Mouse (Mus musculus) heart, embryonic 12.5 days (tissue): Measurements from ENCODE around the gene Tm9sf2. TPM values are rescaled to one million over a fixed set of nuclear protein-coding genes. Genes with fewer than 3 reads are reported as not detected.

ENCODE experiments used
- ATAC-seq: fragments of 200-750 bp; cut with Nextera tagmentation; 2 replicates; pipeline ENCODE4 v1.8.0; 2017; ENCODE audit warnings: moderate TSS enrichment, moderate library complexity; ENCODE audit not compliant: insufficient number of reproducible peaks, low FRiP score
- H3K27ac ChIP-seq: fragments of 300-500 bp; sonication (generic); 2 replicates; pipeline ENCODE4 v1.5.1; 2016; ENCODE audit warnings: mild to moderate bottlenecking, moderate library complexity; ENCODE audit not compliant: poor library complexity, severe bottlenecking
- H3K27me3 ChIP-seq: fragments of 300-500 bp; sonication (generic); replicated peaks from 2 replicates; pipeline ENCODE4 v1.6.1; 2016; ENCODE audit warnings: mild to moderate bottlenecking, moderate library complexity
- H3K36me3 ChIP-seq: fragments of 300-500 bp; sonication (generic); 2 replicates; pipeline ENCODE4 v1.6.1; 2016; ENCODE audit warnings: mild to moderate bottlenecking, moderate library complexity
- H3K4me1 ChIP-seq: fragments of 300-500 bp; sonication (generic); replicated peaks from 2 replicates; pipeline ENCODE4 v1.6.1; 2016; ENCODE audit warnings: mild to moderate bottlenecking
- H3K4me2 ChIP-seq: fragments of 300-500 bp; sonication (generic); 2 replicates; pipeline ENCODE4 v1.6.1; 2016; ENCODE audit warnings: mild to moderate bottlenecking, moderate library complexity
- H3K4me3 ChIP-seq: fragments of 300-500 bp; sonication (generic); 2 replicates; pipeline ENCODE4 v1.5.1; 2016; ENCODE audit warnings: mild to moderate bottlenecking
- H3K9ac ChIP-seq: fragments of 300-500 bp; sonication (generic); 2 replicates; pipeline ENCODE4 v1.6.1; 2016; ENCODE audit warnings: mild to moderate bottlenecking, moderate library complexity
- H3K9me3 ChIP-seq: fragments of 300-500 bp; sonication (generic); replicated peaks from 2 replicates; pipeline ENCODE4 v1.6.1; 2016; ENCODE audit warnings: mild to moderate bottlenecking, moderate library complexity
- WGBS: fragments of 180-500 bp; shearing (Covaris S2); methylation state at CpG from one replicate; pipeline ENCODE4 v1.1.7; 2016; 5-methylcytosine and 5-hydroxymethylcytosine counted together
- polyA plus RNA-seq: library from polyadenylated mRNA; unstranded; fragments of >200 nt; fragmentation: Nextera tagmentation; extraction: Ambion mirVana; gene quantifications from 2 replicates; pipeline ENCODE4 v1.2.1, GENCODE M21; 2016

The Tm9sf2 gene
- polyA plus RNA-seq, 1 experiment from 2014 or later = 144 TPM

- 73% methylated on average over 7 of the region's 7 CpGs for WGBS
- H3K4me1 ChIP-seq = peaks cover 6% of the 10 kb centered on the region
- H3K27me3 ChIP-seq = no peaks in the 10 kb centered on the region
- no peak for ATAC-seq
- no peak overlapping the region for H3K4me3 ChIP-seq
- no peaks in the 10 kb centered on the region for H3K9me3 ChIP-seq
- H3K27ac ChIP-seq = no peak overlapping the region
- peaks cover 41% of the 10 kb centered on the region for H3K36me3 ChIP-seq
- H3K4me2 ChIP-seq = no peak overlapping the region
- H3K9ac ChIP-seq = no peak overlapping the region
These were observed 30.4 kb downstream of the Tm9sf2 start for GRCm38 (mm10) chr14:122137234-122137633.

GRCm38 (mm10) chr14:122140126-122140525, 33.3 kb downstream of the Tm9sf2 start:
- Histone ChIP-seq H3K36me3 (peaks cover 59% of the 10 kb centered on the region), H3K9me3 (no peaks in the 10 kb centered on the region), H3K4me2 (no peak overlapping the region), H3K4me3 (no peak overlapping the region), H3K9ac (no peak overlapping the region), H3K27me3 (no peaks in the 10 kb centered on the region), H3K4me1 (peaks cover 6% of the 10 kb centered on the region), H3K27ac (no peak overlapping the region)
- WGBS = 60% methylated on average over 1 of the region's 1 CpGs
- ATAC-seq = no peak

- H3K27ac ChIP-seq = no peak overlapping the region
- no peak overlapping the region for H3K4me2 ChIP-seq
- H3K27me3 ChIP-seq = no peaks in the 10 kb centered on the region
- 88% methylated on average over 4 of the region's 4 CpGs for WGBS
- H3K9ac ChIP-seq = no peak overlapping the region
- H3K36me3 ChIP-seq = peaks cover 74% of the 10 kb centered on the region
- H3K4me3 ChIP-seq = no peak overlapping the region
- H3K4me1 ChIP-seq = no peaks in the 10 kb centered on the region
- ATAC-seq = no peak
- no peaks in the 10 kb centered on the region for H3K9me3 ChIP-seq
These were observed 36.9 kb downstream of the Tm9sf2 start for GRCm38 (mm10) chr14:122143585-122144269.

GRCm38 (mm10) chr14:122145374-122145773, 38.5 kb downstream of the Tm9sf2 start:
- no peak overlapping the region for H3K4me3 ChIP-seq
- H3K9ac ChIP-seq = no peak overlapping the region
- no peaks in the 10 kb centered on the region for H3K27me3 ChIP-seq
- H3K36me3 ChIP-seq = peaks cover 75% of the 10 kb centered on the region
- no peaks in the 10 kb centered on the region for H3K4me1 ChIP-seq
- no peaks in the 10 kb centered on the region for H3K9me3 ChIP-seq
- H3K27ac ChIP-seq = no peak overlapping the region
- no peak for ATAC-seq
- no peak overlapping the region for H3K4me2 ChIP-seq
- WGBS = 53% methylated on average over 1 of the region's 1 CpGs

GRCm38 (mm10) chr14:122150616-122151015, 43.8 kb downstream of the Tm9sf2 start:
- Histone ChIP-seq H3K4me1 (no peaks in the 10 kb centered on the region), H3K4me2 (no peak overlapping the region), H3K27me3 (no peaks in the 10 kb centered on the region), H3K9me3 (no peaks in the 10 kb centered on the region), H3K27ac (no peak overlapping the region), H3K9ac (no peak overlapping the region), H3K36me3 (peaks cover 72% of the 10 kb centered on the region), H3K4me3 (no peak overlapping the region)
- no peak for ATAC-seq
- 83% methylated on average over 5 of the region's 5 CpGs for WGBS

GRCm38 (mm10) chr14:122157738-122158137, 50.9 kb downstream of the Tm9sf2 start:
- Histone ChIP-seq H3K4me3 (no peak overlapping the region), H3K4me2 (no peak overlapping the region), H3K4me1 (no peaks in the 10 kb centered on the region), H3K27ac (no peak overlapping the region), H3K9me3 (no peaks in the 10 kb centered on the region), H3K36me3 (peaks cover 57% of the 10 kb centered on the region), H3K9ac (no peak overlapping the region), H3K27me3 (no peaks in the 10 kb centered on the region)
- WGBS = 82% methylated on average over 7 of the region's 7 CpGs
- ATAC-seq = no peak

GRCm38 (mm10) chr14:122160916-122161315, 54.1 kb downstream of the Tm9sf2 start:
- no peak overlapping the region for H3K27ac ChIP-seq
- H3K4me3 ChIP-seq = no peak overlapping the region
- H3K27me3 ChIP-seq = no peaks in the 10 kb centered on the region
- no peaks in the 10 kb centered on the region for H3K4me1 ChIP-seq
- 83% methylated on average over 1 of the region's 1 CpGs for WGBS
- peaks cover 41% of the 10 kb centered on the region for H3K36me3 ChIP-seq
- no peak overlapping the region for H3K9ac ChIP-seq
- 0 out of 2 replicates have a peak, but pooled peaks cover 5% of the 10 kb centered on the region for H3K9me3 ChIP-seq
- H3K4me2 ChIP-seq = no peak overlapping the region
- no peak for ATAC-seq

- H3K9ac ChIP-seq = no peak overlapping the region
- no peak overlapping the region for H3K4me2 ChIP-seq
- H3K4me3 ChIP-seq = no peak overlapping the region
- WGBS = 80% methylated on average over 7 of the region's 7 CpGs
- H3K27me3 ChIP-seq = peaks cover 6% of the 10 kb centered on the region; the same call in 1 of the 2 replicates
- no peak for ATAC-seq
- H3K9me3 ChIP-seq = 0 out of 2 replicates have a peak, but pooled peaks cover 5% of the 10 kb centered on the region
- peaks cover 4% of the 10 kb centered on the region for H3K36me3 ChIP-seq
- H3K27ac ChIP-seq = no peak overlapping the region
- no peaks in the 10 kb centered on the region for H3K4me1 ChIP-seq
These were observed 62.1 kb downstream of the Tm9sf2 start for GRCm38 (mm10) chr14:122168912-122169311.

- WGBS = 78% methylated on average over 7 of the region's 7 CpGs
- no peaks in the 10 kb centered on the region for H3K9me3 ChIP-seq
- H3K27ac ChIP-seq = no peak overlapping the region
- H3K4me3 ChIP-seq = no peak overlapping the region
- H3K27me3 ChIP-seq = peaks cover 6% of the 10 kb centered on the region; the same call in 1 of the 2 replicates
- H3K36me3 ChIP-seq = no peaks in the 10 kb centered on the region
- H3K9ac ChIP-seq = no peak overlapping the region
- no peak; the same call in 1 of the 2 replicates for ATAC-seq
- H3K4me2 ChIP-seq = no peak overlapping the region
- no peaks in the 10 kb centered on the region for H3K4me1 ChIP-seq
These were observed 63.5 kb downstream of the Tm9sf2 start for GRCm38 (mm10) chr14:122170202-122170781.

GRCm38 (mm10) chr14:122171031-122171430, 64.2 kb downstream of the Tm9sf2 start:
- H3K4me3 ChIP-seq = no peak overlapping the region
- H3K9ac ChIP-seq = no peak overlapping the region
- H3K27ac ChIP-seq = no peak overlapping the region
- 72% methylated on average over 7 of the region's 7 CpGs for WGBS
- no peak overlapping the region for H3K4me2 ChIP-seq
- H3K36me3 ChIP-seq = no peaks in the 10 kb centered on the region
- no peaks in the 10 kb centered on the region for H3K9me3 ChIP-seq
- no peaks in the 10 kb centered on the region for H3K4me1 ChIP-seq
- H3K27me3 ChIP-seq = peaks cover 6% of the 10 kb centered on the region; the same call in 1 of the 2 replicates
- no peak for ATAC-seq

- no peaks in the 10 kb centered on the region for H3K36me3 ChIP-seq
- H3K9me3 ChIP-seq = no peaks in the 10 kb centered on the region
- no peak overlapping the region for H3K4me3 ChIP-seq
- H3K27ac ChIP-seq = no peak overlapping the region
- H3K4me1 ChIP-seq = peaks cover 12% of the 10 kb centered on the region
- 74% methylated on average over 14 of the region's 14 CpGs for WGBS
- no peak overlapping the region for H3K4me2 ChIP-seq
- no peak overlapping the region for H3K9ac ChIP-seq
- H3K27me3 ChIP-seq = peaks cover 3% of the 10 kb centered on the region; the same call in 1 of the 2 replicates
- no peak for ATAC-seq
These were observed 69.5 kb downstream of the Tm9sf2 start for GRCm38 (mm10) chr14:122176263-122176798.
